Mouse (Mus musculus): ENCODE measurements around the gene Papln.

- TF ChIP-seq POLR2A (IDR thresholded peaks at IDR 0.05; ENCODE audit: insufficient read depth, low read depth, low read length) (no peak), CTCF (IDR thresholded peaks at IDR 0.05) (no peak)
Measured at GRCm38 (mm10) chr12:83791737-83792136, 28.3 kb downstream of the Papln start.

All from heart, adult 2 months (tissue).